Mouse (Mus musculus): ENCODE results near the gene Nr5a2. TPM values are rescaled to one million over a fixed set of nuclear protein-coding genes. Genes with fewer than 3 reads are reported as not detected.

The Nr5a2 gene
- not detected in 2 replicates for polyA plus RNA-seq (2012; ENCODE audit: low replicate concordance)

DNA sequence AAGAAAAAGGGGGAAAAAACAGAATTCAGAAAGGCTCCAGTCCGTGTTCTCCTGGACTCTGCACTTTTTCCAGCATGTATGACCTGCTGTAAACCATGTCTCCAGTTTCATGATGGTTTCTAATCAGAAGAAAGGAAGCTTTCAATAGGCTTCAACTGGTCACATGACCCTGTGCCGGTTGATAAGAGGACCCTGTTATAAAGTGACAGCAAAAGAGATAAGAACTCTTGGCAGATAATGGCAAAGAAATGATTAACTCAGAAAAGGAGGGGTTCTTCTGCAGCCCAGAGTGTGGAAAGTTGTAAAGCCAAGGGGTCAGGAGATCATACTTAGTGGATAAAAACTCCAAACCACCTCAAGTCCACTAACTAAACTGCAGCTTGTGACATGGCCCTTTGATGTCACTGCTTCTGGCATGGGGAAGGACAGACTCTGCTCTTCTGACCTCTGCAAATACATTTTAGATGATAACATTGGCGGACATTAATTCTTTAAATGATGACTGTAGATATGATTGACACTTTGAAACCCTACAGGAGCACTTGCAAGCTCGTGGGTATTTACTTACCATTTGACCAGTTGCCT, at the start of gene Nr5a2:
TSS of gene Nr5a2 (minus strand) at position 21 of the 585 bp plus-strand sequence.

Data from hematopoietic multipotent progenitor cell, adult 10-12 weeks (in vitro differentiated cells).